In genomic region chr3:152315613-152316012, GRCm38 (mm10) we compare ENCODE assay signal across 8 mouse cellular contexts. TPM values are rescaled to one million over a fixed set of nuclear protein-coding genes. Genes with fewer than 3 reads are reported as not detected.
DNase-seq lines count a peak whose midpoint lies in the region; ATAC-seq lines count a peak whose summit lies in the region.

No protein-coding gene starts in this region.

- no peaks in the 10 kb centered on the region for H3K27me3 ChIP-seq in intestine, embryonic 16.5 days (replicated peaks; ENCODE audit: control insufficient read depth, insufficient read depth, low read length)
- no peaks in the 10 kb centered on the region for H3K27me3 ChIP-seq in midbrain, embryonic 11.5 days (ENCODE audit: control insufficient read depth, insufficient read depth, low read length)

- ATAC-seq in granulocyte monocyte progenitor cell, adult 5-6 weeks (replicated peaks; ENCODE audit: poor library complexity, severe bottlenecking) = peak; percentile 100
- peak; percentile 90 for ATAC-seq in intestine, embryonic 16.5 days
- ATAC-seq in midbrain, embryonic 11.5 days (ENCODE audit: low FRiP score) = peak; percentile 90

- 11% methylated on average over 7 of the region's 7 CpGs for WGBS in intestine, embryonic 16.5 days
- WGBS in midbrain, embryonic 11.5 days = 12% methylated on average over 7 of the region's 7 CpGs

- H3K9ac ChIP-seq in intestine, embryonic 16.5 days (ENCODE audit: low read depth, low read length) = no peak overlapping the region
- no peak overlapping the region for H3K9ac ChIP-seq in midbrain, embryonic 11.5 days (ENCODE audit: low read length)

- H3K4me3 ChIP-seq in intestine, embryonic 16.5 days (ENCODE audit: low read length) = no peak overlapping the region
- H3K4me3 ChIP-seq in midbrain, embryonic 11.5 days (ENCODE audit: low read depth, low read length) = no peak overlapping the region

- intact Hi-C loops in left cerebral cortex, postnatal 36 days (cut with DNase I) = loop anchor here (10.0 kb wide), 1 partner anchor 51 kb away; the partner anchor contains the start of gene Nexn

- no peak overlapping the region for H3K4me2 ChIP-seq in intestine, embryonic 16.5 days (ENCODE audit: low read depth, low read length)
- H3K4me2 ChIP-seq in midbrain, embryonic 11.5 days = no peak overlapping the region

- peaks cover 3% of the 10 kb centered on the region; the same call in 1 of the 2 replicates for H3K36me3 ChIP-seq in intestine, embryonic 16.5 days (ENCODE audit: control insufficient read depth, insufficient read depth, low read length)
- no peaks in the 10 kb centered on the region for H3K36me3 ChIP-seq in midbrain, embryonic 11.5 days (ENCODE audit: control insufficient read depth, insufficient read depth, low read length)

- peak; percentile 88 for DNase-seq in adrenal gland, postnatal 10 days
- DNase-seq in embryo, embryonic 9.5 days (ENCODE audit: extremely low spot score) = peak; percentile 83
- DNase-seq in left cerebral cortex, postnatal 36 days (ENCODE audit: low spot score in 2 of 2) = peak; percentile 52
- peak; percentile 90 for DNase-seq in midbrain, embryonic 11.5 days (ENCODE audit: low spot score, missing footprints)
- DNase-seq in right cerebral cortex, postnatal 4 days = peak; percentile 62
- DNase-seq in yolk sac, embryonic 10.5 days (ENCODE audit: low spot score) = peak; percentile 79

- no peaks in the 10 kb centered on the region for H3K9me3 ChIP-seq in intestine, embryonic 16.5 days (ENCODE audit: control insufficient read depth, low read length)
- no peaks in the 10 kb centered on the region for H3K9me3 ChIP-seq in midbrain, embryonic 11.5 days (ENCODE audit: control insufficient read depth, low read length)

- no peaks in the 10 kb centered on the region for H3K4me1 ChIP-seq in intestine, embryonic 16.5 days (ENCODE audit: control insufficient read depth, insufficient read depth, low read length)
- no peaks in the 10 kb centered on the region for H3K4me1 ChIP-seq in midbrain, embryonic 11.5 days (ENCODE audit: control insufficient read depth, insufficient read depth, low read length)

- no peak overlapping the region for H3K27ac ChIP-seq in intestine, embryonic 16.5 days (ENCODE audit: low read length)
- no peak overlapping the region for H3K27ac ChIP-seq in midbrain, embryonic 11.5 days (ENCODE audit: low read depth, low read length)

RNA-seq across cellular contexts. Expression of gene Miga1, which starts 24.6 kb away (rescaled TPM):
- 10 to 100 TPM; 11.3 to 11.8 TPM for total RNA-seq in adrenal gland, postnatal 10 days (2021)
- 23.8 and 33.7 TPM in 2 replicates for total RNA-seq in granulocyte monocyte progenitor cell, adult 5-6 weeks (2014; fragmentation: Nextera tagmentation)
- total RNA-seq in granulocyte monocyte progenitor cell, adult 5-6 weeks (2017) = 16.6 and 21.3 TPM in 2 replicates
- 13.5 and 13.9 TPM in 2 replicates for polyA plus RNA-seq in intestine, embryonic 16.5 days (2015; fragmentation: Nextera tagmentation; extraction: Ambion mirVana)
- 10 to 100 TPM; 74.2 to 79.3 TPM for total RNA-seq in left cerebral cortex, postnatal 36 days (2021)
- polyA plus RNA-seq in midbrain, embryonic 11.5 days (2014; fragmentation: Nextera tagmentation; extraction: Ambion mirVana) = 19.3 and 21.8 TPM in 2 replicates

RNA-seq across cellular contexts. Expression of gene Usp33, which starts 30.7 kb away (rescaled TPM):
- 10 to 100 TPM; 65.4 to 80.7 TPM for total RNA-seq in adrenal gland, postnatal 10 days (2021)
- 24.7 and 25.8 TPM in 2 replicates for total RNA-seq in granulocyte monocyte progenitor cell, adult 5-6 weeks (2014; fragmentation: Nextera tagmentation)
- 48.4 and 49.6 TPM in 2 replicates for total RNA-seq in granulocyte monocyte progenitor cell, adult 5-6 weeks (2017)
- 46.0 and 49.3 TPM in 2 replicates for polyA plus RNA-seq in intestine, embryonic 16.5 days (2015; fragmentation: Nextera tagmentation; extraction: Ambion mirVana)
- total RNA-seq in left cerebral cortex, postnatal 36 days (2021) = 100 to 1,000 TPM; 126 to 148 TPM
- polyA plus RNA-seq in midbrain, embryonic 11.5 days (2014; fragmentation: Nextera tagmentation; extraction: Ambion mirVana) = 65.6 and 73.2 TPM in 2 replicates

RNA-seq across cellular contexts. Expression of gene Nexn, which starts 49.5 kb away (rescaled TPM):
- total RNA-seq in adrenal gland, postnatal 10 days (2021) = 10 to 100 TPM in 1 of 2 experiments, 1 to 10 TPM in 1; 8.6 to 30.7 TPM
- not detected in 2 replicates for total RNA-seq in granulocyte monocyte progenitor cell, adult 5-6 weeks (2014; fragmentation: Nextera tagmentation)
- not detected in 2 replicates for total RNA-seq in granulocyte monocyte progenitor cell, adult 5-6 weeks (2017)
- polyA plus RNA-seq in intestine, embryonic 16.5 days (2015; fragmentation: Nextera tagmentation; extraction: Ambion mirVana) = 21.6 and 21.7 TPM in 2 replicates
- 1 to 10 TPM; 3.0 to 4.0 TPM for total RNA-seq in left cerebral cortex, postnatal 36 days (2021)
- polyA plus RNA-seq in midbrain, embryonic 11.5 days (2014; fragmentation: Nextera tagmentation; extraction: Ambion mirVana) = 2.6 and 4.2 TPM in 2 replicates

Comparison
In these comparisons a context has a peak if more than half of its experiments do, and no peak if none do; other contexts are left out.
1. RNA of gene Nexn, which starts 49.5 kb away (total RNA-seq): 8.6 to 30.7 TPM in adrenal gland, postnatal 10 days and 3.0 to 4.0 TPM in left cerebral cortex, postnatal 36 days; not detected in granulocyte monocyte progenitor cell, adult 5-6 weeks; every median in the first group is over 4 times any median in the second.
2. Peak in every context shown above with its lines, with median percentiles within 50 percentile points of each other: DNase-seq and ATAC-seq.